Mouse (Mus musculus) ES-Bruce4 (cell line): ENCODE measurements at regions not wholly inside any gene's neighbourhood (a gene's known extent, or its start where the extent isn't known, plus 50 kb on each side); places are given as distances from the start of the nearest gene placed in this dataset.

Experiments
- CTCF ChIP-seq: IDR thresholded peaks from one replicate; pipeline ENCODE4 v1.8.1; 2011; ENCODE audit warnings: low read depth, low read length
- EP300 ChIP-seq: IDR thresholded peaks from 2 replicates; pipeline ENCODE4 v1.6.1; 2011; ENCODE audit warnings: low read depth, low read length; ENCODE audit not compliant: insufficient read depth

DNA sequence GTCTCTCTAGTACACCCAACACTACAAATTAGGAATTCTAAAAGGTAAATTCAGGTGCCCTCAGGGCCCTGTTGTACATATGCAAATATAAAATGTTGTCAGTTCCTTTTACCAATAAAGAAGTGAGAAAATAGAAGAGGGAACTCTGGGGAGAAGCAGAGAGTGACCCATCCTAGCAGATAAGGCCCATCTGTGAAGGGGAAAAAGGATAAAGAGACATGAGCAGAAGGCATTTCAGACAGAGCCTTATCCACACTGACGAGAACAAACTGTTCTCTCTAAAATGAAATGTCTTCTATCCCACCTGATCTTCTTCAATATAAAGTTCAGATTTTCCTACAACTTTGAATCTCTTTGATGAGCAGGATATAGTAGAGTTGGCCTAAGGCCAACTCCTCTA, 114.5 kb upstream of the Ldah start:
- TF ChIP-seq CTCF (no peak), EP300 (no peak)
